Mouse (Mus musculus) large intestine, adult 2 months (tissue): ENCODE measurements around the gene Htr2a. TPM values are rescaled to one million over a fixed set of nuclear protein-coding genes. Genes with fewer than 3 reads are reported as not detected.
A peak's percentile ranks its signal among the peaks of the same experiment; 100 is the strongest.

Experiments used
- DNase-seq: peaks from one replicate; pipeline ENCODE4 v3.0.0-alpha.2; 2012; ENCODE audit warnings: low read depth, low spot score
- WGBS: fragments of 180-500 bp; shearing (Covaris S2); methylation state at CpG from one replicate; pipeline ENCODE4 v1.1.7; 2018; 5-methylcytosine and 5-hydroxymethylcytosine counted together
- polyA plus RNA-seq: library from polyadenylated mRNA; depleted of rRNA; stranded (reverse); fragments of >200 nt; gene quantifications from 2 replicates; pipeline ENCODE4 v1.2.3, GENCODE M21; 2012; rRNA removed

Htr2a gene
- polyA plus RNA-seq, result 0.05 and 0.11 TPM in 2 replicates

GRCm38 (mm10) chr14:74640819-74641381 lies at the start of gene Htr2a:
Htr2a (plus strand) TSS chr14:74640840.
- no peak for DNase-seq
- 2% methylated on average over 20 of the region's 20 CpGs for WGBS

GRCm38 (mm10) chr14:74601333-74602087 lies 39.1 kb upstream of the Htr2a start:
- WGBS, result 72% methylated on average over 5 of the region's 5 CpGs
- DNase-seq, result no peak

DNA sequence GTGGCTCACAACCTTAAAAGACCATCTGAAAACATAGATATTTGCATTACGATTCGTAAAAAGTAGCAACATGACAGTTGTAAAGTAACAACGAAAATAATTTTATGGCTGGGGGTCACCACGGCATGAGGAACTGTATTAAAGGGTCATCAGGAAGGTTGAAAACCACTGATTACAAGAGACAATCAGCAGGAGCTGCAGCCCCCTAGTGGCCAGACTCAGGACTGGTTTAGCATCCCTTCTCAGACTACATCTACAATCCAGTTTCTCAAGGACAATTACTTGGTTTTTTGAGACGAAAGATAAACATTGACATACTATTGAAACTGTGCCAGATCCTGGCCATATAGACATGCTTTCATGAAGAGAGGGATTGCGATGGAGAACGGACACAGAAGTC lies 38.1 kb upstream of the Htr2a start:
- WGBS, result 28% methylated on average over 7 of the region's 7 CpGs
- no peak for DNase-seq

DNA sequence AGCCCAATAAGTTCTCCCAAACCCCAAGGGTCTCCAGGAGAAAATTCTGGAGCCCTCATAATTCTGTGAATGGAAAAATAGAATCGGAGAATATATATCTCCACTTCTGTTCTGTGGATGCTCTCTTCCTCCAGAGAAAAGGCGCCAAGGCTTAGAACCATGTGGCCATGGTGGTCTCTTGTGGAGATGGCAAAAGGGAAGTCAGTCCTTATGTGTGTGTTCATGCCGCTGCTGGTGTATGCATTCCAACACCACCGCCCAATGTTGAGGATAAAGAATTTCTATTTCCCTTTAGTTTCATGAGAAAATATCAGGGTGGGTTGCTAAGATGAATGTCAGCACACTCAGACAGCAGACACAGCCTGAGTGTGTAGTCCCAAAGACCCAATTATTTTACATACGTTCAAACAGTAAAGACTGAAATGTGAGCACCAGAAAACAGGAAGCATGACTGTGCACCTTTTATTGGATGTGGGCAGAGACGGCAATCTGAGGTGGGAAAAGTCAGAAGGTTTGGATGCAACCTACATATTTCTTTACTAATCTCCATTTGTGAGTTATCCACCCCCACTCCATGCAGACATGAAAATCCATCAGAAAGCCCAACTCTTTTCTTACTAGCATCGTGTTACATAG lies 37.4 kb upstream of the Htr2a start:
- WGBS, result 73% methylated on average over 7 of the region's 7 CpGs

DNA sequence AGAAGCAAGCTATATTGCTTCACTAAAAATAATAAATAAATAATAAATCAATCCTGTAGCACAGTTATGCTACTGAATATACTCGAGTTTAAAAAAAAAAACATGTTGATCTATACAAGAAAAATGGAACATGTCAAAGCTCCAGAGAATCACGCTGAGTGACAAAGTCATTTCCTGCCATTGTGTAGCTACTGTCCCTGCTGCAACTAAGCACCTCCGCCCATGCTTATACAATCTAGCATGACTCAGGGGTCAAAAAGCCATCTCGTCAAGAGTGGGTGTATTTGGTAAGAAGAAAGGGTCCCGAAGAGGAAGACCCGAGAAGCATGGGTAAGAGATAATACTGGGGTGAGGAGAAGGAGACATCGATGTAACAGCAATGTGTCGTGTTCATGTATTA lies 29.3 kb upstream of the Htr2a start:
- WGBS, result 61% methylated on average over 8 of the region's 8 CpGs
- no peak for DNase-seq

More for the DNA sequence above, 37.4 kb upstream of the Htr2a start:
- DNase-seq, result no peak

DNA sequence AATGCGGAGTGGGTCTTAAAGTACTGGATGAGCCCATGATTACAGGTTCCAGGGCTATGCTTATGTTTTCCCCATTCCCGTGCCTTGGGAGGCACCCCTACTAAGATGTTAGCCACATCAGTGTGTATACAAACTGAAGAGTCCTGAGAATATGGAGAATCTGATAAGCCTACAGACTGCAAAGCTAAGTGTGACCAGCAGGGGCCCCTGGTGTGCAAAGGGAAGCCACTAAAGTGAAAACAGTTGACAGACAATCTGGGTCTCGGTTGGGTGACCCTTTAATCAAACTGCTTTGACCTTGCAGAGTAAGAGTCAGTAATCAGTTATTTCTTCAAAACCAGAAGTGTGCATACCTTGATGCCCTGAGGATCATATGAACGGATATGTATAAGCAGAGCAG lies 21.8 kb upstream of the Htr2a start:
- DNase-seq, result no peak
- WGBS, result 58% methylated on average over 4 of the region's 4 CpGs

GRCm38 (mm10) chr14:74638071-74638470 lies 2.6 kb upstream of the Htr2a start:
- DNase-seq, result no peak
- 74% methylated on average over 4 of the region's 4 CpGs for WGBS

- no peak for DNase-seq
- WGBS, result 25% methylated on average over 17 of the region's 17 CpGs
These were observed 1.1 kb downstream of the Htr2a start for GRCm38 (mm10) chr14:74641668-74642230.

DNA sequence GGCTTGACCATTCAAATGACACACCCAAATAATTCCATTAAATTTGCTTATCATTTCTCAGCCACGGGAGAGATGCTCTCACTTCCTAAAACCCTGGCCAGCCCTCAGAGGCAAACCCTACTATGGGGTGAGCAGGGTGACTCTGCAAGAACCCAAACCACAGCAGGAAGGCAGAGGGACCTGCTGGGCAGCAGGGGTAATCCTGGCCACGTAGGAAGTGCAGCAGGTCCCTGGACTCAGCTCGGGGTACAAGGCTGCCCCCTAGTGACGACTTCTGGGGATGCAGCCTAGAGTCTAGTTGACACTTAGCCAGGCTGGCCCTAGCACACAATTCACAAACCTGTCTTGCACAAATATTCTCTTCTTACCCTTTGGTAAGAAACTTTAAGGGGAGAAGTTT lies 2.7 kb downstream of the Htr2a start:
- peak; percentile 42 for DNase-seq
- WGBS, result under 1% methylated on average over 4 of the region's 4 CpGs

- 29% methylated on average over 11 of the region's 11 CpGs for WGBS
- DNase-seq, result no peak
These were observed 5.6 kb downstream of the Htr2a start for GRCm38 (mm10) chr14:74646107-74646793.

DNA sequence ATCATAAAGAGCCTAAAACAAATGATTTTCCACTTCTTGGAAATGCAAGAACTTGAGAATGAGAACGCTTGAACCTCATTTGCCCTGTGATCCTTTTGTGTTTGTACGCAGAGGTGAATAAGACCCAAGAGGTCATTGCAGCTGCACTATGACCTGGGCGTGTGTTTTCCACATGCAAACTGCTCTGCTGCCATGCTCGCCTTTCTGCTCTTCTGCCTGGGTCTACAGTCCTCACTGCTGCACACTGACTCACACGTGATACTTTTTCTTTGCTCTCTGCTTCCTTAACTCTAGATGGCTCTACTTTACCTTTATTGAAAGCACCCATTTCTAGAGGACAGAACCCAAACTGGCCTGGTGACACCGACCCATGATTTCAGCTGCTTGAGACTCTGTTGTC lies 9.4 kb downstream of the Htr2a start:
- WGBS, result 46% methylated on average over 6 of the region's 6 CpGs
- DNase-seq, result no peak

DNA sequence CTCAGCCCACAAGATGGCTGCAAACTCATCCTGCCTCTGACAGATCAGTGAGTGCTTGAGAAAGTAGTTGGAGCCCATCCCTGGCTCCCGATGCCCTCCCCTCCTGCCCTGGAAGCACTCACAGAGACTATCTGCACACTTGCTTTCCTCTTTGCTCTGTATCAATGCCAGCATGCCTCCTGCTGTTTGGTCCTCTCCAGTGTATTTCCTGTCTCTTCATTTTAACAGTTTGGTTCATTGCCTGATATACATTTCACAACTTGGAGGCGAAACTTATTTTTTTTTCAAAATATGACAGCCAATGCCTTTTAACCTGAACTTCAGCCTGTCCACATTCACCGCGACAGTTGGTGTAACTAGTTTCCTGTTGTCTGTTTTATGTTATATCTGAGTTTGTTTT lies 11.0 kb downstream of the Htr2a start:
- 61% methylated on average over 4 of the region's 4 CpGs for WGBS

DNA sequence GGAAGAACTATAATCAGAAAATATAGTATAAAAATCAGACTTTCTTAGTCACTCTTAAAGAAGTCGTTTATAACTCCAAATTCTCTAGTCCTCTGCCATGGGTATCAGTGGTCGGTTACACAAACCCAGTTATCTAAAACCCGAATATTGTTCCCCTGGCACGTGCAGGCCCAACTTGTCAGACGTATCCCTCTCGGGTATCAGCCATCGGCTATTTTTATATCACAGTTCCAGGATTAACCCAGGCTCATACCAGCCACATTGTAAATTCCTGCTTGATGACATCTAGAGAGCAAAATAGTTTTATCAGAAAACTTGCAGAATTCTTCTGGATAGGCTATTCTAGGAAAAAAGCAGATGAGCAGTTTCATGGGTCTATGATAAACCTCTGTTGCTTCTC lies 16.6 kb downstream of the Htr2a start:
- no peak for DNase-seq

More for the DNA sequence above, 11.0 kb downstream of the Htr2a start:
- DNase-seq, result no peak

GRCm38 (mm10) chr14:74659411-74659841 lies 18.8 kb downstream of the Htr2a start:
- WGBS, result 76% methylated on average over 8 of the region's 8 CpGs
- no peak for DNase-seq

More for the DNA sequence above, 16.6 kb downstream of the Htr2a start:
- WGBS, result 71% methylated on average over 7 of the region's 7 CpGs

GRCm38 (mm10) chr14:74672137-74673019 lies 31.7 kb downstream of the Htr2a start:
- no peak for DNase-seq
- 56% methylated on average over 10 of the region's 10 CpGs for WGBS

GRCm38 (mm10) chr14:74673020-74673350 lies 32.3 kb downstream of the Htr2a start:
- 64% methylated on average over 3 of the region's 3 CpGs for WGBS
- DNase-seq, result no peak

- WGBS, result 71% methylated on average over 3 of the region's 3 CpGs
- no peak for DNase-seq
These were observed 32.9 kb downstream of the Htr2a start for GRCm38 (mm10) chr14:74673584-74673983.

DNA sequence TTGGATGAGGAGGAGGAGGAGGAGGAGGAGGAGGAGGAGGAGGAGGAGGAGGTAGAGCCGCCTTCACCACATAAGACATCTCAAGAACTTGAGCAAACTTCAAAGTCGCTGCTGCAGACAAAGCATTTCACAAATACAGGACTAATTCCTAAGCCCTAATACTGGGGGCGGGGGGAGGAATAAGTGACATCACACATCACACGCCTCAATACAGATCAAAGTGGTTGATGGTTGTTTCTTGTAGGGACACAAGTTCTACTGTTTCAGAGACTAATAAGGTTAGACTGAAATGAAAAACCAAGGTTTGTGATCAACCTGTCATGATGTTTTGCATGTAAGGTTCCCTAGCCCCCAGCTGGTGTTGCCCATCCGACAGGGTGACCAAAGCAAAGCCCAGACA lies 39.2 kb downstream of the Htr2a start:
- WGBS, result 89% methylated on average over 5 of the region's 5 CpGs
- DNase-seq, result no peak

- 71% methylated on average over 5 of the region's 5 CpGs for WGBS
- no peak for DNase-seq
These were observed 43.8 kb downstream of the Htr2a start for GRCm38 (mm10) chr14:74684298-74684978.
